Mouse (Mus musculus) frontal cortex, postnatal 25 days (tissue): ENCODE data around the gene Vwf.

ENCODE experiments used
- DNase-seq, 2 experiments: peaks; one replicate each; pipeline ENCODE4 v3.0.0; 2022; ENCODE audit warnings: low spot score in 2 of 2

Gene Vwf

GRCm38 (mm10) chr6:125546474-125546873, at the start of gene Vwf:
Gene Vwf (plus strand): TSS chr6:125546774.
- no peak for DNase-seq

GRCm38 (mm10) chr6:125498062-125498461, 48.5 kb upstream of the Vwf start:
- no peak for DNase-seq

GRCm38 (mm10) chr6:125503186-125503802, 43.3 kb upstream of the Vwf start:
- DNase-seq: no peak

- DNase-seq: no peak
Measured at GRCm38 (mm10) chr6:125504622-125505355, 41.8 kb upstream of the Vwf start.

GRCm38 (mm10) chr6:125506427-125506826, 40.1 kb upstream of the Vwf start:
- no peak for DNase-seq

- DNase-seq: no peak
Measured at GRCm38 (mm10) chr6:125509783-125510182, 36.8 kb upstream of the Vwf start.

- no peak for DNase-seq
Measured at GRCm38 (mm10) chr6:125510645-125511044, 35.9 kb upstream of the Vwf start.

GRCm38 (mm10) chr6:125511196-125511595, 35.4 kb upstream of the Vwf start:
- no peak for DNase-seq

GRCm38 (mm10) chr6:125512950-125513596, 33.5 kb upstream of the Vwf start:
- DNase-seq: no peak

GRCm38 (mm10) chr6:125515503-125516315, 30.9 kb upstream of the Vwf start:
- no peak for DNase-seq

GRCm38 (mm10) chr6:125521558-125522193, 24.9 kb upstream of the Vwf start:
- no peak for DNase-seq

GRCm38 (mm10) chr6:125524027-125524426, 22.5 kb upstream of the Vwf start:
- DNase-seq: no peak

- no peak for DNase-seq
Measured at GRCm38 (mm10) chr6:125526066-125526465, 20.5 kb upstream of the Vwf start.

GRCm38 (mm10) chr6:125528614-125529200, 17.9 kb upstream of the Vwf start:
- DNase-seq: no peak

GRCm38 (mm10) chr6:125529479-125529878, 17.1 kb upstream of the Vwf start:
- DNase-seq: no peak

- no peak for DNase-seq
Measured at GRCm38 (mm10) chr6:125533104-125533650, 13.4 kb upstream of the Vwf start.

- no peak for DNase-seq
Measured at GRCm38 (mm10) chr6:125534990-125535389, 11.6 kb upstream of the Vwf start.

GRCm38 (mm10) chr6:125538469-125538868, 8.1 kb upstream of the Vwf start:
- no peak for DNase-seq

- no peak for DNase-seq
Measured at GRCm38 (mm10) chr6:125539423-125539822, 7.2 kb upstream of the Vwf start.

GRCm38 (mm10) chr6:125540199-125540598, 6.4 kb upstream of the Vwf start:
- no peak for DNase-seq

GRCm38 (mm10) chr6:125540826-125541225, 5.7 kb upstream of the Vwf start:
- no peak for DNase-seq
